Mouse (Mus musculus) brain, adult 10 weeks (tissue): ENCODE results near the gene Idua. TPM values are rescaled to one million over a fixed set of nuclear protein-coding genes. Genes with fewer than 3 reads are reported as not detected.

Experiments
- polyA plus RNA-seq: library from polyadenylated mRNA; stranded (reverse); fragments of 350-450 nt; fragmentation: Illumina TruSeq; extraction: RNeasy Lipid Tissue Mini Kit (QIAGEN cat#74804); gene quantifications from one replicate; pipeline ENCODE4 v1.2.3, GENCODE M21; 2015; ENCODE audit warnings: low read depth, low replicate concordance

Idua gene
- polyA plus RNA-seq: 16.7 TPM

DNA sequence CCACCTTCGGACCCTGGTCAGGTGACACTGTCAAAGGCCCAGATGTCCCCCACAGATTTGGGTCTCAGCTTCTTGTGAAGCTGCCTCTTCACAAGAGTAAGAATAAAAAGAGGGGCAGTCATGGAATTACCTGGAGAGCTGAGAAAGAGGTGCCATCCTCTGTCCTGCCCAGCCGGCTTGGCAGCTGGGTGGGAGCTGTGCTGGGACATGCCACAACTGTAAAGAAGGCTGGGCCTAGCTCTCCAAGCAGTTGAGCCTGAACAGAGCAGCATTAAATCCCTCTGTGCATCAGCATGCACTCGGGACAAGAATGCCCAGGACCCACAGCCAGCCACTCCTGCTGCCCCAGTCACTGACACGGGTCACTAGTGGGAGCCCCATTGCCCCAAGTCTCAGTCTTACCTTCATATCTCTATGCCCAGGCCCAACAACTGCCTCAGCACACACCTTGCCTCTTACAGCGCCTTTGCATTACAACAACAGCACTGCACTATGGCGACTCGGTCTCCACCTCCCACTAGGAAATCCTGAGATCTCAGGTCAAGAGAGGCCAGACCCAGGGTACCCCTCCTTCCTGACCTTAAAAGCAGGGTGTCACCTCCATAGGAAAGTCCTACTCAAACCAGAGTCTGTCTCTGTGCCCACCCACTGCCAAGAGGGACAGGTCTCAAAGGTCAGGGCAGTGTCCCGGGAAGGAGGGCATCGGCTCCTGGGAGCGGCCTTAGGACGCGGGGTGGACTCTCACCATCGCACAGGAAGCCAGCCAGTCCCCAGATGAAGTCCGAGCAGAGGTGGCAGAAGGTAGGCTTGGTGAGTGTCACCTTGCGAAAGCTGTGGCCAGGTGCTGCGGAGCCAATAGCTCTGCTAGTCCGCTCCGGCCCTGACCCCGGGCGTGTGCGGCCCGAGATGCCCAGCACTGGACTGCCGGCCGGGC is at the start of gene Idua:
Gene Idua (plus strand): TSS at position 634 of the 934 bp plus-strand sequence.

GRCm38 (mm10) chr5:108629634-108630483 is 30.3 kb upstream of the Idua start, which contains the start of the genes Gak and Tmem175:
TSS of gene Gak (minus strand) at chr5:108629755.
TSS of gene Tmem175 (plus strand) at chr5:108629770.

GRCm38 (mm10) chr5:108668977-108669936 is 9.1 kb downstream of the Idua start, which contains the start of gene Dgkq:
TSS of gene Dgkq (minus strand) at chr5:108669672.

GRCm38 (mm10) chr5:108675251-108675816 is 15.2 kb downstream of the Idua start, which contains the start of gene Slc26a1:
TSS of gene Slc26a1 (minus strand) at chr5:108675569.

GRCm38 (mm10) chr5:108692271-108692670 is 32.1 kb downstream of the Idua start, which contains the start of gene Fgfrl1:
TSS of gene Fgfrl1 (plus strand) at chr5:108692382.

Other genes starting within 250 kb of the Idua start
- gene Atp5k, start 225.9 kb upstream of the Idua start, polyA plus RNA-seq: 1,292 TPM
- 0.46 TPM for gene Mfsd7a, start 211.4 kb upstream of the Idua start, polyA plus RNA-seq
- 17.0 TPM for gene Pcgf3, start 199.1 kb upstream of the Idua start, polyA plus RNA-seq
- gene Cplx1, start 110.3 kb upstream of the Idua start, polyA plus RNA-seq: 706 TPM
- gene Gak, start 30.6 kb upstream of the Idua start, polyA plus RNA-seq: 76.0 TPM
- gene Tmem175, start 30.6 kb upstream of the Idua start, polyA plus RNA-seq: 39.2 TPM
- 37.9 TPM for gene Dgkq, start 9.3 kb downstream of the Idua start, polyA plus RNA-seq
- 1.3 TPM for gene Slc26a1, start 15.2 kb downstream of the Idua start, polyA plus RNA-seq
- 20.9 TPM for gene Fgfrl1, start 32.1 kb downstream of the Idua start, polyA plus RNA-seq
- gene Rnf212, start 114.7 kb downstream of the Idua start, polyA plus RNA-seq: not detected
- not detected for gene Tmed11, start 135.0 kb downstream of the Idua start, polyA plus RNA-seq
- not detected for gene Vmn2r8, start 148.5 kb downstream of the Idua start, polyA plus RNA-seq
- not detected for gene Vmn2r9, start 192.3 kb downstream of the Idua start, polyA plus RNA-seq